Mouse (Mus musculus): Measurements from ENCODE around the gene Calu. TPM values are rescaled to one million over a fixed set of nuclear protein-coding genes. Genes with fewer than 3 reads are reported as not detected.

The Calu gene
- polyA plus RNA-seq, 1 experiment: 76.1 TPM

DNA sequence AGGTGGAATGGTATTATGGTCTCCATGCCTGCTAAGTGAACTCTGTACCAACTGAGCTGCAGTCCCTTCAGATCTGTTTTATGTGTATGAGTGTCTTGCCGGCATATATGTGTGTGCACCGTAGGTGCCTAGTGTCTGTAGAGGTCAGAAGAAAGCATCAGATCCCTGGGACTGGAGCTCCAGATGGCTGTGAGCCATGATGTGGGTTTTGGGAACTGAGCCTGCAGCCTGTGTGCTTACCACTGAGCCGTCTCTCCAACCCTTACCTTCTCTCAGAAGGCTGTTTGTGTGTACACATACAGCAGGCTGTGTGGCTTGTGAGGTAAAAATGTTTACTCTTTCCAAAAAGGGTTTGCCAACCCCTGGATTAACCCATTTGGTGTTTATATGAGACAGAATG is 11.5 kb downstream of the Calu start:
- Histone ChIP-seq H3K4me1 (ENCODE audit: control insufficient read depth, insufficient read depth, low read length) (peaks cover 8% of the 10 kb centered on the region), H3K4me3 (replicated peaks; ENCODE audit: extremely low read depth, low read depth, low read length) (no peak overlapping the region)
- no peak for TF ChIP-seq POLR2A (IDR thresholded peaks at IDR 0.05; ENCODE audit: borderline replicate concordance, extremely low read depth, low read depth, low read length)
- no peak for TF ChIP-seq CTCF (IDR thresholded peaks at IDR 0.05; ENCODE audit: insufficient read depth, low read length)
- 82% methylated on average over 3 of the region's 3 CpGs for WGBS
- no peak for DNase-seq

DNA sequence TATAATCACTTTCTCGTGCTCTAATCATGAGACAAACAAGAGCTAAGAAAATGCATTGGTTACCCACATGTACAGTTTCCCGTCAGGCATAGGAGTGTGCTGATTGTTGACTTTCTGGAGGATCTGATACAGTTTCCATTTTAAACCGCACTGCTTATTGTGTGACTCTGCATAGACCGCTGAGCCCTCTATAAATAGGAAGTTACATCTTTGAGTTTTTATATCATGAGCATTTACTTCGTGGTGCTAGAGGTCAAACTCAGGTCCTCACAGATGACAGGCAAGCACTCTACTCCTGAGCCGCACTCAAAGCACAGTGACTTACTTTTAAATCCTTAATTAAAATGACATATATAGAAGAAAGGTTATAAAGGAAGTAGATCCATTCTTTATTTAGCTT is 12.3 kb downstream of the Calu start:
- WGBS: 57% methylated on average over 6 of the region's 6 CpGs
- H3K4me3 ChIP-seq (replicated peaks; ENCODE audit: extremely low read depth, low read depth, low read length): no peak overlapping the region
- peaks cover 8% of the 10 kb centered on the region for H3K4me1 ChIP-seq (ENCODE audit: control insufficient read depth, insufficient read depth, low read length)
- TF ChIP-seq POLR2A (IDR thresholded peaks at IDR 0.05; ENCODE audit: borderline replicate concordance, extremely low read depth, low read depth, low read length) (no peak), CTCF (IDR thresholded peaks at IDR 0.05; ENCODE audit: insufficient read depth, low read length) (no peak)
- DNase-seq: no peak

DNA sequence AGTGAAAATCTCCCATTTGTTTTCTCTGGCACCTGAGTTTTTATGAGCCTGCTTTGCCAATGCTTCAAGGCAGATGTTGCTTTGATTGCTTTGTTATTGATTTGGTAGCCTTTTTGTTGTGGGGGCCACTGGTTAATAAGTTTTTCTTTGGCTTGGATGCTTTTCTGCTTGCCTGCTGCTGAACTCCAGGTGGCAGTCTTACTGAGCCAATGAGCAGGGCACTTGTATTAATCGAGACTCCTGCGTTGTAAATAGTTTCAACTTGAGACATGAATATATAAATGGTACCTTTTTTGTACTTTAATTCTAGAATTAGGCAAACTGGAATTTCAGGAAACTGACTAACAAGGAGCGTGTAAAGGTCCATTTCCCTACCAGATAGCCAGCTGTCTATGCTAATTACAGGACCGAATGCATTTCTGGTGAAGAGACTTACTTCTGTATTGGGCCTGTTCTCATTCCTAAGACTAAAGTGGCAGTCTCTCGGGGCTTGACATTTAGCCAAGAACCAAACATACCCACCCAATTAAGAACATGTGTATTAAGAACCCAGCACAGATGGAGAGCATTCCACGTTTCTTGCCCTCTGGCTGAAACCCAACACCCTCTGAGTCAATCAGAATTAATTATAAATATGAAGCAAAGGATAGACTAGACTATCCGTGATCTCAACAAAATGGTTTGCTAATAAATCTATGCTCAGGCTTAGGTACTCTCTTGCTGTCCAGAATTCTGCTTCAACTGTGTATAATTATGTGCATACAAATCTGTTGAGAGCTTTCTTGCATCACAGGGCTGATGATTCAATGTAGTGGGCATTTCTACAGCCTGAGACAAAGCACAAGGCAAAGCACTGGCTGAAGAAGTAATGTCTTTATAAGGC is 14.6 kb downstream of the Calu start:
- WGBS: 49% methylated on average over 7 of the region's 7 CpGs
- H3K4me3 ChIP-seq (replicated peaks; ENCODE audit: extremely low read depth, low read depth, low read length): no peak overlapping the region
- peaks cover 8% of the 10 kb centered on the region for H3K4me1 ChIP-seq (ENCODE audit: control insufficient read depth, insufficient read depth, low read length)
- TF ChIP-seq POLR2A (IDR thresholded peaks at IDR 0.05; ENCODE audit: borderline replicate concordance, extremely low read depth, low read depth, low read length) (no peak), CTCF (IDR thresholded peaks at IDR 0.05; ENCODE audit: insufficient read depth, low read length) (peak; percentile 25; the same call in 1 of the 2 replicates)
- DNase-seq: no peak

DNA sequence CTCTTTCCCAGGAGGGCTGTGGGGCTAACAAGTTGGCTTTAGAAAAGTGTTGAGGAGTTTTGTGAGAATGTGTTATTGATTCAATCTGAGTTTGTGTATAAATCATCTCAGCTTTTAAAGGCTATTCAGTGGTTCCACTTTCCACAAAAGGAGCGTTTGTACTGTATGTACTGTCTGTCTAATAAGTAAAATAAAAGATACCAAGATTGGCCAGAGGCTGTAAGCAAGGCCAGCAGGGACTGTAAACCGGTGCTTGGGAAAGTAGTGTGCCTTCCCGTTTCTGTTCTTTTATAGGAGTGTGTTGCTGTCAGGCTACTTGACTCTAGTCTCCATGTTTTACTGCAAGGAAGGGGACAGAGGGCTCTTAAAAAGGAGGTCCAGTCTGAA is 15.3 kb downstream of the Calu start:
- TF ChIP-seq POLR2A (IDR thresholded peaks at IDR 0.05; ENCODE audit: borderline replicate concordance, extremely low read depth, low read depth, low read length) (no peak), CTCF (IDR thresholded peaks at IDR 0.05; ENCODE audit: insufficient read depth, low read length) (no peak)
- 78% methylated on average over 3 of the region's 3 CpGs for WGBS
- no peak for DNase-seq
- Histone ChIP-seq H3K4me1 (ENCODE audit: control insufficient read depth, insufficient read depth, low read length) (peaks cover 8% of the 10 kb centered on the region), H3K4me3 (replicated peaks; ENCODE audit: extremely low read depth, low read depth, low read length) (no peak overlapping the region)

DNA sequence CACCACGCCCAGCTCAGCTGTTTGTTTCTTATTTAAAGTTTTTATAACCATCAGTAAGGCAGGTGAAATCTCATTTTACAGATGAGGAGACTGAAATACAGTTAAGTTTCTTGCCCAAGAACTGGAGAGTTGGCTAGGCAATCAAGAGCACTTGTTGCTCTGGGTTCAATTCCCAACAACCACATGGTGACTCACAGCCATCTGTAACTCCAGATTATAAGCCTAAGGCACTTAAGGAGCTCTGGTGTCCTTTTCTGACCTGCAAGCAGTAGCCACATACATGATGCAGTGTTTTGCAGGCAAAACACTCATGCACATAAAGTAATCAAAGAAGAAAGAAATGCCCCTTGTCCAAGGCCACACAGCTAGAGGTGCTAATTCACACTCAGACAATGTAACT is 17.4 kb downstream of the Calu start:
- Histone ChIP-seq H3K4me3 (replicated peaks; ENCODE audit: extremely low read depth, low read depth, low read length) (no peak overlapping the region), H3K4me1 (ENCODE audit: control insufficient read depth, insufficient read depth, low read length) (0 out of 2 replicates have a peak, but pooled peaks cover 2% of the 10 kb centered on the region)
- TF ChIP-seq POLR2A (IDR thresholded peaks at IDR 0.05; ENCODE audit: borderline replicate concordance, extremely low read depth, low read depth, low read length) (no peak), CTCF (IDR thresholded peaks at IDR 0.05; ENCODE audit: insufficient read depth, low read length) (no peak)
- no peak for DNase-seq
- WGBS: 94% methylated on average over 1 of the region's 1 CpGs

DNA sequence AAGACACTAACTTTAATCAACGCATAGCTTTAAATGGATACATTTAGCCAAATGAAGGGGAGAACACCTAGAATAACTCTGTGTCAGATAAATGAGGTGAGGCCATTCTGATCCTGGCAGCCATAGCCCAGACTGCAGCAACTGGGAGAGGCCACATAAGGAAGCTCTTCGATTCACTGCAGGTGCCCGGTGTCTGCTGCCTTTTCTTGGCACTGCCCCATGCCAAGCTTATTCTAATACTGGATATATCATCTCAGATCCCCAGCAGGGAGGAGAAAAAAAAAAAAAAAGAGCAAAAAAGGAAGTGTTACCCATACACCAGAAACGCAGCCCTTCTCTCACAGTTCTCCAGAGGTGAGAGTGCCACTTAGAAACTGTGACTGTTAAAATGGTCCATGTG is 29.5 kb downstream of the Calu start:
- TF ChIP-seq POLR2A (IDR thresholded peaks at IDR 0.05; ENCODE audit: borderline replicate concordance, extremely low read depth, low read depth, low read length) (no peak), CTCF (IDR thresholded peaks at IDR 0.05; ENCODE audit: insufficient read depth, low read length) (no peak)

DNA sequence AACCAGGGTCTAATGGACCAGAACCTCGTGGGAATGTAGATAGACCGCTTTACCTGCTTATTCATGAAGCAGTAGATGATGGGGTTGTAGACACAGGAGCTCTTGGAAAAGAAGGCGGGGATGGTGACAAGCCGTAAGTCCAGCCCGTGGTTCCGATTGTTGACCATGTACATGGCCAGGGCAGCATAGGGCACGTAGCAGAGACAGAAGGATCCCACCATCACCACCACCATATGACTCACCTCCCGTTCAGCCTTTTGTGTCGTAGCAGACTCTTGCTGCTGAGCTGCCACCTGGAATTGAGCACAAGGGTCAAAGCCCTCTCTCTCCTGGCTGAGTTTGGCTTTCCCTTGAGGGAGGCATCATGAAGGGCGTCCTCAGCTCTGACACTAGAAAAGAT is 30.8 kb downstream of the Calu start:
- 93% methylated on average over 10 of the region's 10 CpGs for WGBS
- Histone ChIP-seq H3K4me1 (ENCODE audit: control insufficient read depth, insufficient read depth, low read length) (no peaks in the 10 kb centered on the region), H3K4me3 (replicated peaks; ENCODE audit: extremely low read depth, low read depth, low read length) (no peak overlapping the region)
- TF ChIP-seq CTCF (IDR thresholded peaks at IDR 0.05; ENCODE audit: insufficient read depth, low read length): no peak
- TF ChIP-seq POLR2A (IDR thresholded peaks at IDR 0.05; ENCODE audit: borderline replicate concordance, extremely low read depth, low read depth, low read length): no peak
- no peak for DNase-seq

More for the DNA sequence above, 29.5 kb downstream of the Calu start:
- Histone ChIP-seq H3K4me1 (ENCODE audit: control insufficient read depth, insufficient read depth, low read length) (no peaks in the 10 kb centered on the region), H3K4me3 (replicated peaks; ENCODE audit: extremely low read depth, low read depth, low read length) (no peak overlapping the region)
- WGBS: 78% methylated on average over 4 of the region's 4 CpGs
- no peak for DNase-seq

DNA sequence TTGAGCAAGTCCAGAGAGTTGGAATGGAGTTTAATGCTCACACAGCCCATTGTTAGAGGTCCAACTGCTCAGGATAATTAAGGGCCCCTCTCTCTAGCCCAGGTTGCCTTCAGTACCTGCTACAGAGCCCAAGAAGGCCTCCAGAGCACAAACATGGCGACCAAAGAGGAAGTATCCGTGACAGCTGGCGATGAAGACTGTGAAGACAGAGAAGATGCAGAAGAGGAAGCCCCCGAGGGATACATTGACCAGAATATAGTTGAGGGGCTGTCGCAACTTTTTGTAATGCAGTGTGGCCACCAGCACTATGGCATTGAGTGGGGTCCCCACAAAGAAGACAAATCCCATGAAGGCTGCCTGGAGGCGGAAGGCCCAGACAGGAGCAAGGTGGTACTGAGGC is 32.1 kb downstream of the Calu start:
- 83% methylated on average over 6 of the region's 6 CpGs for WGBS
- DNase-seq: no peak
- no peak overlapping the region for H3K4me3 ChIP-seq (replicated peaks; ENCODE audit: extremely low read depth, low read depth, low read length)
- H3K4me1 ChIP-seq (ENCODE audit: control insufficient read depth, insufficient read depth, low read length): no peaks in the 10 kb centered on the region
- TF ChIP-seq POLR2A (IDR thresholded peaks at IDR 0.05; ENCODE audit: borderline replicate concordance, extremely low read depth, low read depth, low read length) (no peak), CTCF (IDR thresholded peaks at IDR 0.05; ENCODE audit: insufficient read depth, low read length) (no peak)

DNA sequence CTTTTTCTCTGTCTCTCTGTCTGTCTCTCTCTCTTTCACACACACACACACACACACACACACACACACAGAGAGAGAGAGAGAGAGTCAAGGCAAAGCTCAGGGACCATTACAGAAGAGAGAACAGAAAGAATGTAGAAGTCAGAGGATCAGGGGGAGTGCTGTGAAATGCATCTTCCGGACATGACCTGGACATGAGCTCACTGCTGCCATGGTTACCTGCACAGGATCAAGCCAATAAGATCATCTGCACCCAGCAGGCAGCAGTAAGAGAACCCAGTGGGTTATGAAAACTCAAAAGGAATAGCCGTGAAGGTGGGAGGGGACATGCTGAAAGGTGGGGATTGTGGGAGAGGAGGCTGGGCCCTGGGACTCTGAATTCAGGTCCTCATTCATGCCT is 34.6 kb downstream of the Calu start:
- H3K4me1 ChIP-seq (ENCODE audit: control insufficient read depth, insufficient read depth, low read length): no peaks in the 10 kb centered on the region
- WGBS: 67% methylated on average over 2 of the region's 2 CpGs
- no peak for TF ChIP-seq CTCF (IDR thresholded peaks at IDR 0.05; ENCODE audit: insufficient read depth, low read length)
- TF ChIP-seq POLR2A (IDR thresholded peaks at IDR 0.05; ENCODE audit: borderline replicate concordance, extremely low read depth, low read depth, low read length): no peak
- DNase-seq: no peak
- no peak overlapping the region for H3K4me3 ChIP-seq (replicated peaks; ENCODE audit: extremely low read depth, low read depth, low read length)

DNA sequence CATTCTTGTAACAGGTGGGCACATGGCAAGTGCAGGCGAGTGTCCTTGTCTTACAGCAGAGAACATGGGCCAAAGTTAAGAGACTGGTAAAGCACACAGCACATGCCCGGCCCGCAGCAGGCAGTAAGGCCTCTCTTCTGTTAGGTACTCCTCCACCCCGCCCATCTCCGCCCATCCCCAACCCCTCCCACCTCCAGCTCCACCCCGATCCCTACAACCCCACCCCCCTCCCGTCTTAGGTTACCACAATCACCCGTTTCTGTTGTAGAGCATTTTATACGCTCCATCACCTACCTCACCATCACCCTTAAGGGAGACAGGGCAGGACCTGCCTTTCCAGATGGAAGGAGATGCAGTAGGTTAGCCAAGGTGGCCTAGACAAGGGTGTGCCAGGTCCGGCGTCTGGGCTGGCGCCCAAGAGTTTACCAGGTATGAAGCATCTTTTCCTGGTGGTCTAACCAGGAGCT is 40.2 kb downstream of the Calu start, which contains the start of gene Opn1sw:
TSS of gene Opn1sw (minus strand) at position 417 of the 467 bp plus-strand sequence.
- Histone ChIP-seq H3K4me1 (ENCODE audit: control insufficient read depth, insufficient read depth, low read length) (no peaks in the 10 kb centered on the region), H3K4me3 (replicated peaks; ENCODE audit: extremely low read depth, low read depth, low read length) (peak within 1 kb of the TSS; percentile 35)
- DNase-seq: no peak
- no peak for TF ChIP-seq CTCF (IDR thresholded peaks at IDR 0.05; ENCODE audit: insufficient read depth, low read length)
- WGBS: 4% methylated on average over 12 of the region's 12 CpGs

Measured in lung, adult 2 months (tissue).